Mouse (Mus musculus): ENCODE measurements around the gene Lrrc8c. TPM values are rescaled to one million over a fixed set of nuclear protein-coding genes. Genes with fewer than 3 reads are reported as not detected.

Gene Lrrc8c
- polyA plus RNA-seq, 2 experiments = 6.5 to 18.0 TPM

DNA sequence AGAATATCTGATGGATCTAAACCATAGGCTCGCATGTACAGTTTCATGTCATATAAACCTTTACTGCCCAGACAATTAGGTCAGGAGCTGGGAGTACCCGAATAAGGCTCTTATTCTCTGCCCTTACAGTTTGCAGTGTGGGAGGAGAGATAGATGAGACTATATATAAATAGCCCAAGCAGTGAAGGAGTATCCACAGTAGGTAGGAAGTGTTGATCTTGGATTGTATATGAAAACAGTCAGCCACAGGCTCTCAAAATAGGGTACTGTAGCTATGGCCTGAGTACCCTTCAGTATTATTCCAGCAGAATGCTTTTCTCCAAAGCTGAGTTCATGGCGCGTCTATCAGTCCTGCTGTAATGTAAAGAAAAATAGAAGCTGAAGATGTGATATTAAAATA is 27.9 kb downstream of the Lrrc8c start:
- H3K27me3 ChIP-seq (ENCODE audit: control insufficient read depth, insufficient read depth, low read length) = no peaks in the 10 kb centered on the region
- ATAC-seq (ENCODE audit: insufficient read depth) (no peak), DNase-seq (ENCODE audit: low read depth in 3 of 3, low spot score in 3 of 3) (no peak)
- no peak overlapping the region for H3K4me3 ChIP-seq (ENCODE audit: insufficient read depth in 1 of 2, low read depth in 2 of 2, low read length in 2 of 2)
- H3K4me2 ChIP-seq (ENCODE audit: low read depth) = no peak overlapping the region
- no peaks in the 10 kb centered on the region for H3K9me3 ChIP-seq (ENCODE audit: control insufficient read depth, low read length)
- H3K36me3 ChIP-seq (replicated peaks; ENCODE audit: control insufficient read depth, insufficient read depth, low read depth) = peaks cover 11% of the 10 kb centered on the region
- no peak overlapping the region for H3K27ac ChIP-seq
- WGBS (ENCODE audit: insufficient replicate concordance) = 87% methylated on average over 4 of the region's 4 CpGs
- no peak overlapping the region for H3K9ac ChIP-seq (replicated peaks)
- TF ChIP-seq CTCF (IDR thresholded peaks at IDR 0.05; ENCODE audit: low read depth) = no peak
- no peak for TF ChIP-seq EP300 (IDR thresholded peaks at IDR 0.05; ENCODE audit: low read depth)
- H3K4me1 ChIP-seq (replicated peaks; ENCODE audit: control insufficient read depth in 2 of 2, insufficient read depth in 2 of 2, low read length in 1 of 2) = no peaks in the 10 kb centered on the region

DNA sequence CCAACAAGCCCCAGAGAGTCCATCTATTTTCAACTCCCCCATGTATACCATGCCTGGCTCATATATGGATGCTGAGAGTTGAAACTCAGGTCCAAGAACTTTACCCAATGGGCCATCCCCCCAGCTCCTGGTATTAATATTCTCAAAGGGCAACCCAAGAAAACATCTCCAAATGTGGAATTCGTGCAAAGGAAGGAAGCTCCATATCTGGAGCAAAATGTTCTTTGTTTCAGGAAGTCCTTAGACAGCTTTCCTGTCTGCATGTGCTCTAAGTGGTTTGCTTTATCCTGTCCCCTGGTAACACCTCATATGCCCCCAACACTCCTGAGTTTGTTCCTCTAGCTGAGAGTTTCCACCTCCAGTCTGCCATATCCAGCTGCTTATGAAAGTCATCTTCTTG is 32.6 kb downstream of the Lrrc8c start:
- Histone ChIP-seq H3K4me3 (ENCODE audit: insufficient read depth in 1 of 2, low read depth in 2 of 2, low read length in 2 of 2) (no peak overlapping the region), H3K9me3 (ENCODE audit: control insufficient read depth, low read length) (no peaks in the 10 kb centered on the region), H3K4me1 (replicated peaks; ENCODE audit: control insufficient read depth in 2 of 2, insufficient read depth in 2 of 2, low read length in 1 of 2) (no peaks in the 10 kb centered on the region), H3K27ac (no peak overlapping the region), H3K36me3 (replicated peaks; ENCODE audit: control insufficient read depth, insufficient read depth, low read depth) (no peaks in the 10 kb centered on the region; the same call in 1 of the 2 replicates), H3K4me2 (ENCODE audit: low read depth) (no peak overlapping the region), H3K27me3 (ENCODE audit: control insufficient read depth, insufficient read depth, low read length) (no peaks in the 10 kb centered on the region), H3K9ac (replicated peaks) (no peak overlapping the region)
- TF ChIP-seq EP300 (IDR thresholded peaks at IDR 0.05; ENCODE audit: low read depth) (no peak), CTCF (IDR thresholded peaks at IDR 0.05; ENCODE audit: low read depth) (no peak)
- DNase-seq (ENCODE audit: low read depth in 3 of 3, low spot score in 3 of 3) = no peak
- 16% methylated on average over 1 of the region's 1 CpGs for WGBS (ENCODE audit: insufficient replicate concordance)
- ATAC-seq (ENCODE audit: insufficient read depth) = no peak

DNA sequence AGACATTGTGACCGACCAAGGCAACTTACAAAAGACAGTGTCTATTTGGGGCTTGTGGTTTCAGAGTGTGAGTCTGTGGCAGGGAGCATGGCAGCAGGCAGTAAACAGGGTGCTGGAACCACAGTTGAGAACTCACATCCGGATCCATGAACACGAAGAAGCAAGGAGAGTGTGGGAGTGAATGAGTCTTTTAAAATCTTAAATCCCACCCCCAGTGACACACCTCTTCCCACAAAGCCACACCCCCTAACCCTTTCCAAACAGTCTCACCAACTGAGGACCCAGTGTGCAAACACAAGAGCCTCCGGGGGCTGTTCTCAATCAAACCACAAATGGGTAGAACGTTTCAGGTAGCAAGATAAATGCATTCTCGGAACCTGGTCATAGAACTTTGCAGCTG is 37.1 kb downstream of the Lrrc8c start:
- Histone ChIP-seq H3K36me3 (replicated peaks; ENCODE audit: control insufficient read depth, insufficient read depth, low read depth) (no peaks in the 10 kb centered on the region; the same call in 1 of the 2 replicates), H3K9me3 (ENCODE audit: control insufficient read depth, low read length) (no peaks in the 10 kb centered on the region), H3K4me2 (ENCODE audit: low read depth) (no peak overlapping the region), H3K27ac (no peak overlapping the region), H3K9ac (replicated peaks) (no peak overlapping the region), H3K4me1 (replicated peaks; ENCODE audit: control insufficient read depth in 2 of 2, insufficient read depth in 2 of 2, low read length in 1 of 2) (no peaks in the 10 kb centered on the region), H3K27me3 (ENCODE audit: control insufficient read depth, insufficient read depth, low read length) (no peaks in the 10 kb centered on the region), H3K4me3 (ENCODE audit: insufficient read depth in 1 of 2, low read depth in 2 of 2, low read length in 2 of 2) (no peak overlapping the region)
- TF ChIP-seq CTCF (IDR thresholded peaks at IDR 0.05; ENCODE audit: low read depth) (no peak), EP300 (IDR thresholded peaks at IDR 0.05; ENCODE audit: low read depth) (no peak)
- ATAC-seq (ENCODE audit: insufficient read depth) (no peak), DNase-seq (ENCODE audit: low read depth in 3 of 3, low spot score in 3 of 3) (no peak)
- 72% methylated on average over 6 of the region's 6 CpGs for WGBS (ENCODE audit: insufficient replicate concordance)

DNA sequence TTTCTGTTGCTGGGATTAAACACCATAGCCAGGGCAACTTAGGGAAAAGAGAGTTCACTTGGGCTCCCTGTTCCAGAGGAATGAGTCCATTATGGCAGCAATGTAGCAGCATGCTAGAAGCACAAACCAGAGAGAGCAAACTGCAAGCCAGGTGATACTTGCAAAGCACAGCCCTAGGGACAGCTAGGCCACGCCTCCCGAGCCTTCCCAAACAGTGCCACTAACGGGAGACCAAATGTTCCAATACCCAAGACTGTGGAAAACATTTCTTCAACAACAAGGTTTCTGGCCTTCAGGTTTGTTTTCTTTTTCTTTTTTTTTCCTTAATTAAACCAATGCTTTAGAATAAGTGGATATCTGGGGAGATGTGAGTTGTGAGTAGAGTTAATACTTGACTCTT is 38.2 kb downstream of the Lrrc8c start:
- Histone ChIP-seq H3K9ac (replicated peaks) (no peak overlapping the region), H3K4me2 (ENCODE audit: low read depth) (no peak overlapping the region), H3K27ac (no peak overlapping the region), H3K27me3 (ENCODE audit: control insufficient read depth, insufficient read depth, low read length) (no peaks in the 10 kb centered on the region), H3K36me3 (replicated peaks; ENCODE audit: control insufficient read depth, insufficient read depth, low read depth) (no peaks in the 10 kb centered on the region; the same call in 1 of the 2 replicates), H3K4me3 (ENCODE audit: insufficient read depth in 1 of 2, low read depth in 2 of 2, low read length in 2 of 2) (no peak overlapping the region), H3K4me1 (replicated peaks; ENCODE audit: control insufficient read depth in 2 of 2, insufficient read depth in 2 of 2, low read length in 1 of 2) (no peaks in the 10 kb centered on the region; a peak in 1 of 4 replicates), H3K9me3 (ENCODE audit: control insufficient read depth, low read length) (no peaks in the 10 kb centered on the region)
- no peak for ATAC-seq (ENCODE audit: insufficient read depth)
- 89% methylated on average over 3 of the region's 3 CpGs for WGBS (ENCODE audit: insufficient replicate concordance)
- no peak for TF ChIP-seq CTCF (IDR thresholded peaks at IDR 0.05; ENCODE audit: low read depth)
- no peak for DNase-seq (ENCODE audit: low read depth in 3 of 3, low spot score in 3 of 3)

GRCm38 (mm10) chr5:105557777-105558240 is 38.6 kb downstream of the Lrrc8c start:
- Histone ChIP-seq H3K27me3 (ENCODE audit: control insufficient read depth, insufficient read depth, low read length) (no peaks in the 10 kb centered on the region), H3K9ac (replicated peaks) (no peak overlapping the region), H3K27ac (no peak overlapping the region), H3K9me3 (ENCODE audit: control insufficient read depth, low read length) (no peaks in the 10 kb centered on the region), H3K4me3 (ENCODE audit: insufficient read depth in 1 of 2, low read depth in 2 of 2, low read length in 2 of 2) (no peak overlapping the region), H3K4me1 (replicated peaks; ENCODE audit: control insufficient read depth in 2 of 2, insufficient read depth in 2 of 2, low read length in 1 of 2) (no peaks in the 10 kb centered on the region; a peak in 1 of 4 replicates), H3K36me3 (replicated peaks; ENCODE audit: control insufficient read depth, insufficient read depth, low read depth) (no peaks in the 10 kb centered on the region; the same call in 1 of the 2 replicates), H3K4me2 (ENCODE audit: low read depth) (no peak overlapping the region)
- WGBS (ENCODE audit: insufficient replicate concordance) = 91% methylated on average over 4 of the region's 4 CpGs
- no peak for TF ChIP-seq CTCF (IDR thresholded peaks at IDR 0.05; ENCODE audit: low read depth)
- no peak for TF ChIP-seq EP300 (IDR thresholded peaks at IDR 0.05; ENCODE audit: low read depth)
- ATAC-seq (ENCODE audit: insufficient read depth) (no peak; the same call in 1 of the 2 replicates), DNase-seq (ENCODE audit: low read depth in 3 of 3, low spot score in 3 of 3) (no peak)

All from liver, embryonic 14.5 days (tissue).